Mouse (Mus musculus) 416B (cell line): ENCODE results near the gene Wdr54.

Experiments
- DNase-seq: peaks from one replicate; pipeline ENCODE4 v3.0.0; 2011; ENCODE audit warnings: low read depth

Gene Wdr54

DNA sequence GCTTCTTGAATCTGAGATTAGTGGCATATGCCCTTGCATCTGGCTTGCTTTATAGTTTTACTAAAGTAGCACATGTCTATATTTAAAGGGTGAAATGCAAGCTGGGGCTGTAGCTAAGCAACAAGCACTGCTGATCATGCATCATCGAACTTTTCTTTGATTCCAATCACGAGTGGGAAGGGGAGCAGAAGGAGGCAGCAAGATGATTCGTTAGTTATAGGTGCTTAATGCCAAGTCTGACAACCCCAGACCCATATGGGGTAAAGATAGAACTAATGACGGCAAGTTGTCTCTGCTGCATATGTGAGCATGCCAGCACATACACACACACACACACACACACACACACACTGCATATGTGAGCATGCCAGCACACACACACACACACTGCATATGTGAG, 52.0 kb downstream of the Wdr54 start:
- DNase-seq, result no peak

DNA sequence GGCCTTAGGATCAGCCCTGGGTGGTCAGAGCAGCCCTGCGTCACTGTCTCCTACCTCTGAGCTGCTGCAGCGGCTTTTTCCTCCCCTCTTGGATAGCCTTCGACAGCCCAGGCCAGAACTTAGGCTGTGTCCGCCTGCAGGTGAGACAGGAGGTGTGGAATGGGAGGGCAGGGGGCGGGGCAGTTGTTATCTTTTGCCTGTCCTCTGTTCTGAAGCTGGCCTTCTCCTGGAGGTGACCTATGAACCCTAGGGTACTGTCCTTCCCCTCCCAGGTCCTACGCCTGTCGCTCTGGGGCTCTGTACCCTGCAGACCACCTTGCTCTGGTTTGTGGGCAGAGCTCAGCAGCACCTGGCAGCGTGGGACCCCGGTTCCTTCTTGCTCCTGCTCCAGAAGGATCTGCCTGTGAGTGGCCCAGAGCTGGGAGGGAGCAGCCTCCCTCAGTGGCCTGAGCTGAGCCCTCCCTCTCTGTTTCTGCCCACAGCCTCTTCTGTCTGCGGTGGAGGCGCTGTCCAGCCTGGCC, 53.0 kb downstream of the Wdr54 start:
- no peak for DNase-seq

DNA sequence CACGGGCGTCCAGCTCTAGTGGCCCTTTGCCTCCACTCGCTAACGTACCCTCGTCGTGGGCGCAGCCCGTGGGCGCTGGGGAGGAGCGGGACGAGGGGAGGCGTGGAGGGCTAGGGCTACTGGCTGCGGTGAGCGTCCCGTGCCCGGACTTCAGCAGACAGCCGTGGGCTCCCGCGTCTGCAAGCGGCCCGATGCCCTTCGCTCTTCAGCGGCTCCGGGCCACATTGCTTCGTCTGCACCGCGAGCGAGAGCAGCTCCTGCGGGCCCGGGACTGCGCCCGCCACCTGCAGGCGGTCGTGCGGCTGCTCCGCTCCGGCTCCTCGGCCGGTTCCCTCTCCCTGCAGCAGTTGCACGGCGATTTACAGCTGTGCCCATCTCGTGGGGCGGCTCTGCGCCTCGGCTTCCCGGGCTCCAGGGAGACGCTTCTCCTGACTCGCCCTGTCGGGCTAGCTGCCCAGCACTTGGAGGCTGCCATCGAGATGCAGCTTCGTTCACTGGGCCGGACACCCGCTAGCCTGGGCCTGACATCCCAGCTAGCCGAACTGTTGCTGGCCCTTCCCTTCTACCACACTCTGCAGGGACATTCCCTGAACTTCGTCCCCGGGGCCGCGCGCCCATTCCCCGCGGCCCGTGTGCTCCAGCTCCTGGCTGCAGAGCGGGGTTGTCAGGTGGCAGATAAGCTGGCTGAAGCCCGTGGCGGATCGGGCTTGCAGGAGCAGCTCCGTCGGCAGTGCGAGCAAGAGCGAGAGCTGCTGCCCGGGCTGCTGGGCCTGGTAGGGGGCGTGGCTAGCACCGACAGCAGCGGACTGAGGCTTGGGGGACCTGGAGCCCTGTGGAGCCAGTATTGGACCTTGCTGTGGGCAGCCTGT, 54.3 kb downstream of the Wdr54 start:
- DNase-seq, result peak; percentile 67

DNA sequence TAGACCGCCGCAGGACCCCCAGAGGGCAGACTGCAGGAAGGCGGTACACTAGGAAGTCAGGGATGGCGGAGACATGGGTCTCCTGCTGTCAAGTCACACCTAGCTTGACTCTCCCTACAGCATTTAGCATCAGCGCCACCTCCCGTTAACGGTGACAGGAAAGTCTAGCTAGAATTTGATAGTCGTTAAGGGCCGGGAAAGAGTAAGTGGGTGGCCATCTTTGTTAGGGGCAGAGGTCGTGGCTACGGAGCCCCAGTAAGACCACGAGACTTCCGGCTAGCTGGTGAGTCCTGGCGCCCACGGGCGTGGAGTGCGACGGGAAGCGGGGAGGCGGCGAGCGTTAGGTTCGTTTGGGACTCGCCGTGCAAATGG, 54.9 kb downstream of the Wdr54 start, which contains the start of the genes Ccdc142 and Gm42688:
Gene Ccdc142 (plus strand): TSS at position 286 of the 372 bp plus-strand sequence.
Gene Gm42688 (plus strand): TSS at position 302 of the 372 bp plus-strand sequence.
- peak; percentile 96 for DNase-seq
